Mouse (Mus musculus): ENCODE data around the gene Gaa. TPM values are rescaled to one million over a fixed set of nuclear protein-coding genes. Genes with fewer than 3 reads are reported as not detected.
"Not testable (repeated sequence)": the region's sequence is repeated elsewhere in the genome, so short reads cannot be mapped to it uniquely, and the experiment has no call there.

Gaa gene
- polyA plus RNA-seq, 1 experiment: 46.2 TPM

DNA sequence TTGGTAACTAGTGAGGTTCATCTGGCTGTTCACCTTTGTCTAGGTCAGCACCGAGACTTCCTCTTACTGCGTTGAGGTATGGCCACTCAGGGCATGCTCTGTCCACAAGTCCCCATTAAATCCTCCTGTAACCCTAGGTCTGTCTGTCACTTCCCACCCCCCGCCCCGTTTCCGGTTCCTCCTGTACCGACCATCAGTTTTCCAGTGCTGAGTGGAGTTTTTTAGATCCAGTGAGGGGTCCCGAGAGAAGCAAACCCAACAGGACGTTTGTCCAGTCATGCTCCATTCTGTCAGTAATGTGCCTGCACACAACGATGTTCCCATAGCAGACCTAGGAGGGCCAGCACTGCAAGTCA is 9.5 kb upstream of the Gaa start:
- Histone ChIP-seq H3K27ac (ENCODE audit: control insufficient read depth, insufficient read depth, low read depth, low read length) (peak overlapping the region; percentile 88), H3K4me3 (ENCODE audit: control insufficient read depth, low read depth, low read length) (peak overlapping the region; percentile 92), H3K36me3 (ENCODE audit: control insufficient read depth, insufficient read depth, low read length) (peaks cover 1% of the 10 kb centered on the region; the same call in 1 of the 2 replicates), H3K4me1 (ENCODE audit: control insufficient read depth, insufficient read depth, low read length) (peaks cover 18% of the 10 kb centered on the region), H3K27me3 (ENCODE audit: control insufficient read depth, insufficient read depth, low read length) (no peaks in the 10 kb centered on the region)
- TF ChIP-seq POLR2A (IDR thresholded peaks at IDR 0.05; ENCODE audit: control insufficient read depth, low read depth, low read length) (no peak), CTCF (IDR thresholded peaks at IDR 0.05; ENCODE audit: control insufficient read depth, insufficient read depth, insufficient replicate concordance, low read depth, low read length) (no peak)

DNA sequence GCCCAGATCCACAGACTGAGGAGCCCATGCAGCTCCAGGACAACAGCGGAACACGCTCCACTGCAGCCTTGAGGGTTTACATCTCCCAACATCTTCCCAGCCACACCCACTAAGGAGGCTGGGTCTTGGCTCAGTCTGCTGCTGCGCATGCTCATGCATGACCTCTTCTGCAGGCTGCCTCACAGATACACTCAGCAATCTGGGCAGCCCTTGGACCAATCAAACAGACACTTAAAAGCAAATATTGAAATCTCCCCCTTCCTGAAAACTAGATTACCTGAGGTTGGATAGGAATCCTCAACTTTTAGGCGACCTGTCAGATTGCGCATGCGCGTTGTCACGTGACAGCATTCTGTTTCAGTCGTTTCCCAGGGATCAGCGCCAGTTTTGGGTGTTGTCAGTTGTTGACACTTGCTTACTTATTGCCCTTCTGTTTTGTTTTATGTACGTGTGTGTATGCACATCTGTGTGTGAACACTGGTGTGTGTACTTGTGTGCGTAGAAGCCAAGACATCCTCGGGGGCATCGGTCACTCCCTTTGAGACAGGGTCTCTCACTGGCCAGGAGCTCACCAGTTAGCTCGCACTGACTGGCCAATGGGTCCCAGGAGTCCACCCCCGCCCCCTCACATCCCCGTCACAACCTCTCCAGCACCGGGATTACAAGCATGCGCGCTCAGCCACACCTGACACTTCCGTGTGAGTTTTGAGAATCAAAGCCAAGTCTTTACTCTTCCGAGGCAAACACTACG is 8.9 kb upstream of the Gaa start:
- Histone ChIP-seq H3K27me3 (ENCODE audit: control insufficient read depth, insufficient read depth, low read length) (no peaks in the 10 kb centered on the region), H3K4me3 (ENCODE audit: control insufficient read depth, low read depth, low read length) (peak overlapping the region; percentile 92), H3K36me3 (ENCODE audit: control insufficient read depth, insufficient read depth, low read length) (peaks cover 1% of the 10 kb centered on the region; the same call in 1 of the 2 replicates), H3K27ac (ENCODE audit: control insufficient read depth, insufficient read depth, low read depth, low read length) (peak overlapping the region; percentile 88), H3K4me1 (ENCODE audit: control insufficient read depth, insufficient read depth, low read length) (peaks cover 16% of the 10 kb centered on the region)
- peak; percentile 61; the same call in 1 of the 2 replicates for TF ChIP-seq POLR2A (IDR thresholded peaks at IDR 0.05; ENCODE audit: control insufficient read depth, low read depth, low read length)
- TF ChIP-seq CTCF (IDR thresholded peaks at IDR 0.05; ENCODE audit: control insufficient read depth, insufficient read depth, insufficient replicate concordance, low read depth, low read length): no peak

DNA sequence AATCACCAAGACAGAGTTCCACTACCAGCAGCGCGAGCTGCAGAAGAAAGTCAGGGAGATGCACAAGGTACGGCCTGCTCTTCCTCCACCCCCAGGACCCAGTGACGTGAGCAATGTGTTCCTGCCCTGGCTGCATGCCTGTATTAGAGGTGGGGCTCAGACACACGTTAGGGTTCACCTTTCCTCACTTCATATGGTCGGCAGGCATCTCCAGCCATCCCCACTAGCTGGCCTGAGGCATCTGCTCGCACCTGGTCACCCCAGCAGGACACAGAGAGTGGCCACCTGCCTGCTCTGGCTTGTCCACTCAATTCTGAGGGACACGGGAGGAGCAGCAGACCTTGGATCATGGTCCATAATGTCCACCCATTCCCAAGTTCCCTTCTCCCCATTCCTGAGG is 7.7 kb upstream of the Gaa start:
- Histone ChIP-seq H3K4me3 (ENCODE audit: control insufficient read depth, low read depth, low read length) (no peak overlapping the region), H3K27me3 (ENCODE audit: control insufficient read depth, insufficient read depth, low read length) (no peaks in the 10 kb centered on the region), H3K27ac (ENCODE audit: control insufficient read depth, insufficient read depth, low read depth, low read length) (no peak overlapping the region), H3K4me1 (ENCODE audit: control insufficient read depth, insufficient read depth, low read length) (peaks cover 16% of the 10 kb centered on the region), H3K36me3 (ENCODE audit: control insufficient read depth, insufficient read depth, low read length) (no peaks in the 10 kb centered on the region)
- TF ChIP-seq POLR2A (IDR thresholded peaks at IDR 0.05; ENCODE audit: control insufficient read depth, low read depth, low read length) (no peak), CTCF (IDR thresholded peaks at IDR 0.05; ENCODE audit: control insufficient read depth, insufficient read depth, insufficient replicate concordance, low read depth, low read length) (no peak)

DNA sequence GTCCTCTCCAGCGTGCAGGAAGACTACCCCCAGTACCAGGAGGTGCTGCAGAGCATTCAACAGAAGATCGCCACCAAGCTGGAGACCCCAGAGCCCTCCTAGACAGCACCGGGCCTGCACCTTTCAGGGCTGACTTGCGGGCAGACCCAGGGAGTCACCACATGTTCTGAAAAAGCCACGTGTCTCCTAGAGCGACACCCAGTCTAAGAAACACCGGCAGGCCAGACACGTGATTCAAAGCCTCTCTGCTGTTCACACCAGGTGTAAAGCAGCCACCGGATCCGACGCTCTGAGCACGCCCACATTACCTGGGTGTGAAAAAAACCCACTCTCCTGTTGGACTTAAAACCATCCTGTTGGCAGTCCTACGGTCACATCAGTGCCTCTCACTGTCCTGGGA is 3.3 kb upstream of the Gaa start:
- Histone ChIP-seq H3K27ac (ENCODE audit: control insufficient read depth, insufficient read depth, low read depth, low read length) (no peak overlapping the region), H3K4me3 (ENCODE audit: control insufficient read depth, low read depth, low read length) (no peak overlapping the region), H3K4me1 (ENCODE audit: control insufficient read depth, insufficient read depth, low read length) (peaks cover 19% of the 10 kb centered on the region), H3K27me3 (ENCODE audit: control insufficient read depth, insufficient read depth, low read length) (no peaks in the 10 kb centered on the region), H3K36me3 (ENCODE audit: control insufficient read depth, insufficient read depth, low read length) (no peaks in the 10 kb centered on the region)
- TF ChIP-seq POLR2A (IDR thresholded peaks at IDR 0.05; ENCODE audit: control insufficient read depth, low read depth, low read length) (no peak), CTCF (IDR thresholded peaks at IDR 0.05; ENCODE audit: control insufficient read depth, insufficient read depth, insufficient replicate concordance, low read depth, low read length) (no peak)

DNA sequence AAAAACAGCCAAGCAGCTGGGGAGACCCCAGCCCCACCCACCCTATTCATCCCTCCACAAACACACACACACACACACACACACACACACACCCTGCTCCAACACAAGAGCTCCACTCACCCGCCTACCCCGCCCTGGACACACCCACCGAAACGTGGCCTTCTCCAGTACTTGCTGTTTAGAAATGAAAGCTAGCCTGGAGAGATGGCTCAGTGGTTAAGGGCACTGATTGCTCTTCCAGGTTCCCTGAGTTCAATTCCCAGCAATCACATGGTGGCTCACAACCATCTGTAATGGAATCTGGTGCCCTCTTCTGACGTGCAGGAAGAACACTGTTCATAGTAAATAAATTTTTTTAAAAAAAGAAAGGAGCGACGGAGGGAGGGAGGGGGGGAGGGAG is 1.9 kb upstream of the Gaa start:
- Histone ChIP-seq H3K27ac (ENCODE audit: control insufficient read depth, insufficient read depth, low read depth, low read length) (no peak overlapping the region), H3K4me3 (ENCODE audit: control insufficient read depth, low read depth, low read length) (no peak overlapping the region), H3K4me1 (ENCODE audit: control insufficient read depth, insufficient read depth, low read length) (peaks cover 17% of the 10 kb centered on the region), H3K36me3 (ENCODE audit: control insufficient read depth, insufficient read depth, low read length) (no peaks in the 10 kb centered on the region), H3K27me3 (ENCODE audit: control insufficient read depth, insufficient read depth, low read length) (no peaks in the 10 kb centered on the region)
- TF ChIP-seq POLR2A (IDR thresholded peaks at IDR 0.05; ENCODE audit: control insufficient read depth, low read depth, low read length): no peak
- TF ChIP-seq CTCF (IDR thresholded peaks at IDR 0.05; ENCODE audit: control insufficient read depth, insufficient read depth, insufficient replicate concordance, low read depth, low read length): no peak

DNA sequence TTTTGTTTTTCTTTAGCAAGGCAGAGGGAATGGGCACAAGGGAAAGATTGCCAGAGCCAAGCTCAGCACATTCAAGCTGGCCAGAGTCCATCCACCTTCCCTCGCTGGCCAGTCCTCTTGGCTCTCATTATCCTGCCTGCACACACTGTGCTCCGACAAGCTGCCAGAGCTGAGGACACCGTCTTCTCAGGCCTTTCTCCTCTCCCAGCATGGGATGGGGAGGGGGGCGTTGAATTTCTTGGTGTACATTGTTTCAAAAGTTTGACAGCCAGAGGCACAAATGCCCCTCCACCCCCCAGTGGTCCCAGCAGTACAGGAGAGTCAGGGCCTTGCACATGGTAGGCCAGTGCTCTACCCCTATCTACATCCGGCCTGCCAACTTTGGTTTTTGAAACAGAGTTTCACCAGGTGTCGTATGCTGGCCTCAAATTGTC is 429 bp upstream of the Gaa start:
- Histone ChIP-seq H3K27me3 (ENCODE audit: control insufficient read depth, insufficient read depth, low read length) (no peaks in the 10 kb centered on the region), H3K4me1 (ENCODE audit: control insufficient read depth, insufficient read depth, low read length) (peaks cover 17% of the 10 kb centered on the region), H3K36me3 (ENCODE audit: control insufficient read depth, insufficient read depth, low read length) (no peaks in the 10 kb centered on the region), H3K4me3 (ENCODE audit: control insufficient read depth, low read depth, low read length) (peak overlapping the region; percentile 86), H3K27ac (ENCODE audit: control insufficient read depth, insufficient read depth, low read depth, low read length) (peak overlapping the region; percentile 67)
- TF ChIP-seq POLR2A (IDR thresholded peaks at IDR 0.05; ENCODE audit: control insufficient read depth, low read depth, low read length) (0 out of 2 replicates have a peak, but pooled peaks have one; percentile 27), CTCF (IDR thresholded peaks at IDR 0.05; ENCODE audit: control insufficient read depth, insufficient read depth, insufficient replicate concordance, low read depth, low read length) (no peak)

DNA sequence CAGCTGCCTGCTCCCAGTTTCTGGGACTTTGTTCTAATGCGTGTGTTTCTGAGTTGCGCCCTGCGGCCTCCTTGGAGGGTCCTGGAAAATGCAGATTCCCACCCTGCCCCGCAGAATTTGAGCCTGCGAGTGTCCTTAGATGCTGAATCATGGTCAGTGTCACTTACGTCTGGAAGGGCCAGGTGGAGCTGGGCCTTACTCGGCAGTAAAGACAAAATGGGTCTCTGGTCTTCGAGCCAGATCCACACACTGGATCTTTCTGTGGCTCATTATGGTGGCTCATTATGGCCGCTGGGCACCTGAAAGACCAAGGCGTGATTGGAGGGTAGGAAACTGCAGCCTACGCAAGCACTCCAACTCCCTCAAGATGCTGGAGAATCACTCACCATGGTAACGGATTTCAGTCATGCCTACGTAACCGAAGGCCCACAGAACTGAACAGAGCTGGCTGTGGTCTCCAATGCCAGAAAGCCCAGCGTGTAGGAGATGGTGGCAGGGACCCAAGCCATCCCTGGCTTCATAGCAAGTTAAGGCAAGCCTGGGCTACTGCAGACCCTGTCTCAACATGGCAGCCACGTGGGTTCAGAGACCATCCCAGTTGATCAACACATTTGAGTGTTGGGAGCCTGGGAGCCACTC is 989 bp downstream of the Gaa start:
- no peaks in the 10 kb centered on the region for H3K27me3 ChIP-seq (ENCODE audit: control insufficient read depth, insufficient read depth, low read length)
- no peak overlapping the region for H3K27ac ChIP-seq (ENCODE audit: control insufficient read depth, insufficient read depth, low read depth, low read length)
- H3K4me3 ChIP-seq (ENCODE audit: control insufficient read depth, low read depth, low read length): peak overlapping the region; percentile 86
- H3K36me3 ChIP-seq (ENCODE audit: control insufficient read depth, insufficient read depth, low read length): no peaks in the 10 kb centered on the region
- no peak for TF ChIP-seq POLR2A (IDR thresholded peaks at IDR 0.05; ENCODE audit: control insufficient read depth, low read depth, low read length)
- TF ChIP-seq CTCF (IDR thresholded peaks at IDR 0.05; ENCODE audit: control insufficient read depth, insufficient read depth, insufficient replicate concordance, low read depth, low read length): no peak
- H3K4me1 ChIP-seq (ENCODE audit: control insufficient read depth, insufficient read depth, low read length): peaks cover 17% of the 10 kb centered on the region

DNA sequence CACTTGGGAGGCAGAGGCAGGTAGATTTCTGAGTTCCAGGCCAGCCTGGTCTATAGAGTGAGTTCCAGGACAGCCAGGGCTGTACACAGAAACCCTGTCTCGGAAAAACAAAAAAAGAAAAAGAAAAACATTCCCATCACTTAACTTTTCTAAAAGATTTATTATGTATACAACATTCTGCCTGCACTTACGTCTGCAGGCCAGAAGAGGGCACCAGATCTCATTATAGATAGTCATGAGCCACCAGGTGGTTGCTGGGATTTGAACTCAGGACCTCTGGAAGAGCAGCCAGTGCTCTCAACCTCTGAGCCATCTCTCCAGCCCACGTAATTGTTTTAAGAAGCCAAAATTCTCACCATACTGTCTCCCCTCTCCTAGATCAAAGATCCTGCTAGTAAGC is 4.8 kb downstream of the Gaa start:
- H3K36me3 ChIP-seq (ENCODE audit: control insufficient read depth, insufficient read depth, low read length); H3K4me3 ChIP-seq (ENCODE audit: control insufficient read depth, low read depth, low read length); H3K27ac ChIP-seq (ENCODE audit: control insufficient read depth, insufficient read depth, low read depth, low read length); H3K27me3 ChIP-seq (ENCODE audit: control insufficient read depth, insufficient read depth, low read length): not testable (repeated sequence)
- peaks cover 11% of the 10 kb centered on the region for H3K4me1 ChIP-seq (ENCODE audit: control insufficient read depth, insufficient read depth, low read length)
